Mouse (Mus musculus) heart, postnatal 0 days (tissue): ENCODE results near the gene Cyp1b1.

Experiments used
- CTCF ChIP-seq: IDR thresholded peaks from 2 replicates; pipeline ENCODE4 v1.5.1; 2016; ENCODE audit warnings: antibody characterized with exemption, control low read depth, low read depth
- EP300 ChIP-seq: IDR thresholded peaks from 2 replicates; pipeline ENCODE4 v1.6.1; 2016; ENCODE audit warnings: antibody characterized with exemption, low read depth

DNA sequence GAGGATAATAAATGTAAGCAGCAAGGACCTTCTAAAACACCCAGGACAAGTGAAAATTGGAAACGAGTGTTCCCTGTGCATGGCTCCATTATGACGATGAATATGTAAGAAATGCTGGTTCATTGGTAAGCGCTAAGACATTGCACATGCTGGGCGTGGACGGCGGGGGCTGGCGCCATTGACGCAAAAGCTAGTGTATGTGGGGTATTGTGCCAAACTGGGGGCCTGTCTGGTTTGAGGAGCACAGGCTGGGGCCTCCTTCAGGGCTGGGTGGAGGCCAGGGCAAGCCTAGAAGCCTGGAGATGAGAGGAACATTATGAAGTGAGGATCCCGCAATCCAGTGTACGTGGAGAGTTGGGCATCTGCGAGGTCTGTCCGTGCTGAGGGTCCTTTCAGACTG lies 39.0 kb upstream of the Cyp1b1 start:
- TF ChIP-seq CTCF (no peak), EP300 (no peak)
